Mouse (Mus musculus): ENCODE data around the gene Dip2b.

The Dip2b gene

DNA sequence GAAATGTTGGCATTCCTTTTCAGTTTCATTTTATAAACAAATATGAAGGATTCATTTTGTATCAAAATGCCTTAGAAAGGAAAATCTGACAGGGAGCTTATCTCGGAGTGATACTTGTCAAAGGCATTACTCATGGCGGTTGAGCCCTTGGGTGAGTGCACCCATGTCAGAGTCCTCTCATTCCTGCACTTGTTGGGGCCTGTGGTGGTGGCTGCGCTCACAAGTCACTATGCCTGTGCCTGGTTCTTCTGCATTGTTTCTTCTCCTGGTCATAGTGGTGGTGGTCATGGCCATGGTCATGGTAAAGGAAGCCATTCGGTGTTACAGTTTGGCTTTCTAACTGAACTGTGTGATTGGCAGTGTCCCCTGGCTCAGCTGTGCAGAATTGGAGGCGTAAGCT is 44.3 kb downstream of the Dip2b start:
- no peak for DNase-seq (ENCODE audit: low read depth, low spot score)

DNA sequence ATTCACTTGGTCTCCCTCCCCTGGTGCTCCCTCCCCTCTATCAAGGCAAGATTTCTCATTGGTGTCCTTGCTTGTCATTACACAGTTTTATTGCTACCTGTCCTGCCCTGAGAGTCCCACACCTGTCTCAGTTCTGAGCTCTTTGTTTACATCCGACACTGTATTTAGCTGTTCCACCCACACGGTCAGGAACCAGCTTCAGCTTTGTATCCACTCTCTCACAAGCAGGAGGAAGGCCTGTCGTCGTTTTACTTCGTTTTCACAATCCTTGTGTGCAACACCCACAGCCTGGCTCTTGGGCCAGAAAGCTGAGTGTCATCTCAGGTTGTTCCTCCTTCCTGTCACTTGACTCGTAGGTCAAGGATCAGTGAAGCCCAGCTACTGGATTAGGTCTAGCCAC is 45.4 kb downstream of the Dip2b start:
- DNase-seq (ENCODE audit: low read depth, low spot score) = no peak

DNA sequence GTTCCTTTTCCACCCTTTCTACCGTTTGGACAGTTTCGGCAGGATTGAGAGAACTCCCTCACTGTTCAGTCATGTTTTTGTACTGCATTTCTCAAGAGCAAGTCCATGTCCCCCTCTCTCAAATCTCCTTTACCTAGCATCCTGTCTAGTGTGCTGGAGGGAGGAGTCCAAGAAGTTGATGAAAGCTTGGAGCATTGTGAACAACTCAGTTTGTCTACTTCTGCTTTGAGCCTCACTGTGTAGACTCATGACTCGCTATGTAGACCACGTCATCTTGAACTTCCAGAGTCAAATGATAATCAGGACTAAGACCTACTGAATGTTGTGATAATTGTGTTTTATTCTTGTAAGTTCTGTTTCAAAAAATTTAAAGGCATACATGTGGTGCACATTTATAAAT is 46.4 kb downstream of the Dip2b start:
- DNase-seq (ENCODE audit: low read depth, low spot score) = no peak

DNA sequence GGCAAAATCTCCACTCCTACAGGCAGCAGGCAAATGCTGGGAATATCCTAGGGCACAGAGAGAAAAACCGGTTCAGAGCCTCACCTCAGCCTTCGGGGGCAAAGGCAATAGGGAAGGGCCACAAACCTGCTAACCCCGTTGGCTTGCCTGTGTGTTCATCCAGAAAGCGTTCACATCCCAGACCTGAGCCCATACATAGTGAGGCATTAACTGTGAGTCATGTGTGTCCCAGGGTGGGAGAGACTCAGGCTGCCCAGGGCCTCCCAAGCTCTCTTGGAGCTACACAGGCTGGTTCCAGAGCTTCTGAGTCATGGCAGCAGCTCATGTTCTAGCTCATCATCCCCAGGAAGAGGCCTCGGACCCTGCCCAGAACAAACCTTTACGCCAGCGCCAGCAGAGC is 49.6 kb downstream of the Dip2b start:
- DNase-seq (ENCODE audit: low read depth, low spot score) = no peak

DNA sequence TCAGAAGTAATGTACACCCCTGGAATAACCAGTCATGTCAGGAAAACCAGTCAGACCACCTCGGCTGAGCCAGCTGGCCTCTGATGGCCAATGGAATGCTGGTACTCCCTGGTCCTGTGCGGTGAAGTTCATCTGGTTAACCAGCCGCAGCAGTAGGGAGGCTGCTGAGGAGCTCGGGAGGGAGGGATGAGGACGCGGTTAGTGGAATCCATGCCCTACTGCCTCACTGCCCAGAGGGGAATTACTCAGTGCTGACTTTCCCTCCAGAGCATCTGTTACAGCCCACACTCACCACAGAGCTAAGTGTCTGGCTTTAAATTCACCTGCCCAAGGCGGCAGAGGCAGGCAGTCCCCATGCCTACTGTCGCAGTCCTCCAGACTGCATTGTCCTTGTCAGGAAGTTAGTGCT is 51.2 kb downstream of the Dip2b start:
- peak; percentile 42 for DNase-seq (ENCODE audit: low read depth, low spot score)

DNA sequence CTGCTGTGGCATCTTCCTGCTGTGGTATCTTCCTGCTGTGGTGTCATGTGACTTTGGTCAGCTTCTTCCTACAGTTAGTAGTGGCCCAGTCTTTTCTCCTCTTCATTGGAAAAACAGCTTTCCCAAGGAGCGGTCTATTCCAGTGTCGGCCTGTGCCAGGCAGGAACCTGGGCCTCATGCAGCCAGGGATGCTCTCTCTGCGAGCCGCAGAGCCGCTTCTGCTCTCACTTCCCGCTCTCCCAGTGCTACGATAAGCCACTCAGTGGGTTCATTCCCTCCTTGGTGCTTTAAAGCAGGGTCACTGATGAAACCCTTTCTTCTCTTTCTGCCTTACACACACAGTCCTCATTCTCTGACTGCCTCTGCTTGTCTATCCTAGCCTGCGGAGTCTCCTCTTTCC is 53.4 kb downstream of the Dip2b start:
- DNase-seq (ENCODE audit: low read depth, low spot score) = no peak

DNA sequence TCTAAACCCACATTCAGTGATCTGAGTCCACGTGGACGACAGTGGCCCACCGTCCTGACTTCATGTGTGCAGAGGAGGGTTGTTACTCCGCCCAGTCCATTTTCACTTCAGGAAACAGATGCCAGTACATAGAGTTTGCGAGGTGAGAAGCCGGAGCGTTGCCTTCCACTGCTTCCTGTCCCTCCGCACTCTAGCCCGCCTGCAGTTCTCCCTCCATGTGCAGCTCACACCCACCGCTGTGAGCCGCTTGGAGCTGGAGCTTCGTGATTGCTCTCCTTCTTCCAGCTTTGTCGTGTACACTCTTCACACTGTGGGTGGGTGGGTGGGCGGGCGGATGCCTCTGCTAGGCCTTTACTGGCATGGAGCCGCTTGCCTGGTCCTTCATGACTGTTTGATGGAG is 53.8 kb downstream of the Dip2b start:
- DNase-seq (ENCODE audit: low read depth, low spot score) = no peak

DNA sequence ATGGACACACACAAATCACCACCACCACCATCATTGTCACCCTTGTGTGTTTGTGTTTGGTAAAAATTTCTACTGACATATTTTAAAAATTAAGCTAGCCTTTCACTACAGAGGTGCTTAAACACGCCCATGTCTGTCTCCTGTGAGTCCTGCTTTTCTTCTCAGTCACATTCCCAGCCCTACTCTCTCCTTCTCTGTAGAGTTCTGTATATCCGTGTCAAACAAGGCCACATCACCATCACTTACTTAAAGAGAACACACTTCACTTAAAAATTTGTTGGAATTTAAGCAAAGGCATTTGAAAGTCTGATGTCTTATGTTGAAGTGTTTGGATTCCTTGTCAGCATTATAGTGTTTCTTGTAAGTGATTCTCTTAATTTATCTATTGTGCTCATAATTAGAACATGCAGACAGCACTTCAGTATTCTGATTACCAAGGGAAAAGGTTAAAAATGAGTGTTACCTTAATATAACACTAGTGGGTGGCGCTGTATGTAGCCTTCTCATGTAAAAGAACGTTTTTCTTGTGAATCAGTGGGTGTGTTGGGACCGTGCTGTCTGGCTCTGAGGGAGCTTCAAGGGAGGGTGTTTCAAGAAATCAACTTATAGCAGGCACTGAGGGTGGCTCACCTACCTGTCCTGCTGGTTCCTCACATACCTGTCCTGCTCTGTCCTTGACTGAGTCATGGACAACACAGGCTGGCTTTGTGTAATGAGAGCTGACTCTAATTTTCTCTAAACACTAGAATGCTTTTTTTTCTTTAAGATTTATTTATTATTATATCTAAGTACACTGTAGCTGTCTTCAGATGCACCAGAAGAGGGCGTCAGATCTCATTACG is 58.3 kb downstream of the Dip2b start:
- DNase-seq (ENCODE audit: low read depth, low spot score) = no peak

DNA sequence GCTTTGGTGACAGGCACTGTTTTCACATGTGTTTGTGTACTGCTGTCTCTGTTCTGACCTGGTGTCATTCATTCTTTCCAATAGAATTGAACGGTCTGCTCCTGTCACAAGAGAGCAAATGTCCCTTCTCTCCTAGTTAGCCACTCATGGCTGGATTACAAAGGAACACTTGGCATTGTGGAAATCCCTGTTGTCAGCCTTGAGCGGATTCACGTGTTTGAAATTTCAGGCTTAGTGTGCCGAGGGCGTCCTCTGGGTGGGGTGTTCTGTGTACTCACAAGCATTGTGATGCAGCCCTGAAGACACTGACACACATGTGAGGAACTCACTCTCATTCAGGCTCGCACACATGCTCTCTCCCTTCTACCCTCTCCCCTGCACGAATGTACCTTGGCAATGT is 61.9 kb downstream of the Dip2b start:
- DNase-seq (ENCODE audit: low read depth, low spot score) = no peak

DNA sequence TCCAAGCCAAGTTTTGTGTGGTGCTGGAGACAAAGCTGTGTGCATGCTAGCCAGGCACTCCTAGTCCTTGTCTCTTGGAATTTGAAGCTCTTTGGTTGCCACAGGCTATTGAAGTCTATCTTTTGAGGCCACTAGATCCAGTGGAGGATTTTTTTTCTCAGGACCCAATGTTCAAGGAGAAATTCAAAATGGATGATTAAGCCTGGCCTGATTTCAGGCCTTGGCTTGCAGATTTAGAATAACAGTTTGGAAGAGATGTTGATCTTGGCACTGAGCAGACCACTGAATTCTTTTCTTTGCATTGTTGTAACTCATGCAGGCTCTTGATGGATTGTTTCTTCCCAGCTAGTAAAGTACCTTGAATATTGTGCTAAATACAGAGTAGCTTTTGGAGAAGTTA is 62.7 kb downstream of the Dip2b start:
- no peak for DNase-seq (ENCODE audit: low read depth, low spot score)

DNA sequence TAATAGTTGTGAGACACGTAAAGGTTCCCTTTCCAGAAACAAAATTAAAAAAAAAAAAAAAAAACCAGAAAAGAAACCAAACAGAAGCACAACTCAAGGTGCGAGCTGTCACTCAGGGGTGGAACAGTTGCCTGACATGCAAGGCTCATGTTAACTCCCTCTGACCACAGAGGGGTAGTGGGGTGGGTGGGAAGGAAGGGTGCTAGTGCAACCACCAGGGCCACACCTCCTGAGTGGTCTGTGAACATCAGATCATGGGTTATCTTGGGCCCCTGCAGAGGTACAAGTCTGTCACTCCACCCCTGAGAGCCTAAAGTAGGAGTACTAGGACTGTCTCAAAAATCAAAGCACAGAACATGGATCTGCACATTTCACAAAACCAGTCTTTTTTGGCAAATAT is 65.7 kb downstream of the Dip2b start:
- DNase-seq (ENCODE audit: low read depth, low spot score) = no peak

DNA sequence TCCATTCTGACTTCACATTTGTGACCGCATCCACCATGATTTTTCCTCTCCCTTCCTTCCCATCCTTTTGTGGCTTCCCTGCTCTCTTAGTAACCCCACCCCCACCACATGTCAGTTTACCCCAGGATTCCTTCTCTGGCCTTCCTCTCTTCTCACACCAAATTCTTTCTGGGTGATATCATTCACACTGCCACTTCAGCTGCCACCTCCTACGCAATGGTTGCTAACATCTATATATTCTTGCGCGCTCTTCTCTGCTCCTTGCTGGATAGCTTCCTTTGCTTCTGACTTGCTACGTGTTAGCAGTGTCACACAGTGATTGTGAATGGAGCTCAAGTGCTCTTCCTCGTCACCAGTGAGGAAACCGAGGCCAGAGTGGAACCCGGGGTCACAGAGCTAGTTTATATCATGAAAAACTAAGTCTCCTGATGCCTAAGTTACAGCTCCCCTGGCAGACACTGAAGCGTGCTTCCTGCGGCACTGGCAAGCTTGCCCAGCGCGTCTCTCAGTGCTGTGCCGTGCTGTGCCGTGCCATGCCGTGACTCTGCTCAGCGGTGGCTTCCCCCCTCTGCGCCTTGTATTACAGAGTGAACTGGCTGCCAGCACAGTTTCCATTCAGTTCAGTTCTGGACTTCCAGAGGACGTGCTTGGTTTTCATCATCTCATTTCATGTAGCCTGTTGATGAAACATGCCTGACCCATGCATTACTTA is 69.8 kb downstream of the Dip2b start:
- DNase-seq (ENCODE audit: low read depth, low spot score) = no peak

DNA sequence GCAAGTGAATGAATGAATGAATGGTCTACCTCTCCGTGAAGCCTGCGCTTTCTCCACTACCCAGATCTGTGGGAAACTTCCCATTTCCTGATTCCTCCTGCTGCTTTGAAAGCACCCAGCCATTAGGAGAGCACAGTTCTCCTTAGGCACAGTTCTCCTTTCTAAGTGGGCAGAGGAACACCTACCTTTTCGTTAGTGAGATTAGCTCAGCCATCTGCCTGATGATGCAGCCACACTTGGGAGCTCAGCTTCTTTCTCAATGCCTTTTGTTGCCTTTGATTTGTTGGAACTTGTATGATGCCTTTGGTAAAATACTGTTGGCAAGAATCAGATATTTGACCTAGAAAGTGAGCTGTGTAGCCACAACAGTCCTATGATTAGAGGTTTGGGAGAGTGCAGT is 71.5 kb downstream of the Dip2b start:
- DNase-seq (ENCODE audit: low read depth, low spot score) = no peak

DNA sequence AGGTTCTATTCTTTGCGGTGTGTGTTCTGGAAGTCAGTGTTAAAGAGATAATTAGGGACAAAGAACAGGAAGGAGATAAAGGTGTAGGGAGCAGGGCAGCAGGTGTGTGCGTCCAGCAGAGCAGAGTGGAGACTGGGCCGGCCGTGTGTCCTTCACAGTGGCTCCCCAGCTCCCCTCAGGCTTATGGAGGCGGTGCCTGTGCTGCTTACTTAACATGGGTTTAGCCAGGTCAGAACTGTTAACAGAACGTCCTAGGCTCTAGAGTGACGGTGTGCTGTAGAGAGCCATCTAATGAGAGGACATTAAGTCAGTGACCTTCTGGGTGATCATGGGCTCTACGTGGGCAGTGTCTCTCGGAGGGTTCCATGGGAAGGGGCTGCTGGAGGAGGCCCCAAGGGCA is 73.4 kb downstream of the Dip2b start:
- DNase-seq (ENCODE audit: low read depth, low spot score) = no peak

DNA sequence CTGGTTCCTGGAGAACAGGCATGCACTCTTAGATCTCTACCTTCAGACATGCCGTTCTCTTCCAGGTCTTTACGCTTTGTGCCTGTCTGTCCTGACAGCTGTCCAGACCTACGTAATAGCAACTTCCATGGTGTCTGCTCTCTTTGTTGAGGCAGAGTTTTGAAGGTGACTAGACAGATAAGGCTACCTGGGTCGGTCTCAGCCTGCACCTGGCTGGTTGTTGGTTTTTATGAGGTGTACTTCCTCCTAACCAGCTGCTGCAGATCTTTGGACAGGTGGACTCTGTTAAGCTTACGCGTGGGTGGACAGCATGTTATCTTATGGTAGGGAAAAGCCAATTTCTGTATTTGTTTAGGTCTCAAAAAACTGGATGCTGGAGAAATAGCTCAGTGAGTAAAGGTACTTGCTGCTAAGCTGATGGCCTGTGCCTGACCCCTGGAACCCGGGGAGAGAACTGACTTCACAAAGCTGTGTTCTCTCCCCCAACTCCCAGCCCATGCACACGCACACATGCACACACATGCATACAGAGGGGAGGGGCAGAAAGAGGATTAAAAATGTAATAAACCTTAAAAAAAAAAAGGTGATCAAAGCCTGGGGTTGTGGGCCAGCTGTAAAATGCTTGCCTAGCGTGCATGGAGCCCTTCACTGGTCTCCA is 74.0 kb downstream of the Dip2b start:
- no peak for DNase-seq (ENCODE audit: low read depth, low spot score)

DNA sequence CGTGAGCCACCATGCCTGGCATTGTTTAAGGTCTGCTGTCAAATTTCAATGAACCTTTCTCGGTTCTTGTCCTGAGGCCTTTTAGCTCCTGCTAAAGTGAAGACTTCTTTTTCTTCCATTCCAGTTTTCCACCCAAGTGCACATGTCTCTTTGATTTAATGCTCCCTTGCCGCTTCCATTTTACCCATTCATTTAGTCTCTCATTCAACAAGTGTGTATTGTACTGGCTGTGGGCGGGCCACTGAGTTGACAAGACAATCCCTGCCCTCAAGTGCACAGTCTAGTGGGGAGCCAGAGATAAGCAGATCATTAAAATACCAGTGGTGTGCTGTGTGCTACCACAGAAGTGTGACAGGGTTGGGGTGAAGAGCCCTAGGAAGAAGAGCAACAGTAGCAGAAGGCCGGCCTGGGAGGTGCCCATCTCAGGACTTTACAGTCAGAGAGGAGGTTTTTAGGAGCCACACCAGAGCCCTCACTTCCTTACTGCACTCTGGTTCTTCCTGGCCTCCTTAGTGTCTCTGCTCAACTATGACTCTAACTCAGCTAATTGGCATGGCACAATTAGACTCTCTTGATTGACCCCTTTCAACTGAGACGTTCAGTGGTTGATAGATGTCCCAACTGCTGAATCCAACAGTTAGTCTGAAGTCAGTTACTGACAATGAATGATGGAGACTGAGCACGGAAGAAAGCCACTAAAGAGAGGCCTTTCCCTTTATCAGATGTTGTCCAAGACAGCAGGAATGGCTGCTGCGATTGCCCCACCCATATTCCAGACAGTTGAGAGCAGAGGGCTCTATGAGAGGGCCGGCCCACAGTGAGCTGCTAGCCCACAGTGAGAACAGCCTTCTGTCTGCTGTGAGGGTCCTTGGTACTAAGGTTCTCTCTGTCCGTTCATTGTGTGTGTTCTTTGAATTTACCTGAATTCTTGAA is 75.1 kb downstream of the Dip2b start:
- no peak for DNase-seq (ENCODE audit: low read depth, low spot score)

DNA sequence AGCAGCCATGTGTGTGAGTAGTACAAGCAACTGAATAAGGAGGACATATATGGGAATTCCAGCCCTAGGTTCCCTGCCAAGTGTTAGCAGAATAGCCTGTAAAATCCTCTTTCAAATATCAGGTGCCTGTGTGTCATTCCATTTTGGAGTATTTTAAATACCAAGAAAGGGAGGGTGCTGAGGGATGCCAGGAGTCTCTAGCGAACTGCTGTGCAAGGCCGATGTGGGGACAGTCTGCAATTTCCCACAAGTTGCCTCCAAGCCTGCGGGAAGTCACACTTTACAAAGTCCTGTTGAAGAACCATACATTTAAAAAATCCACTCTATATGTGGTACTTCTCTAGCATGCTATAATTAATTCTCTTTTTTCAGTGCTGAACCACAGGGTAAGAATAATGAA is 77.0 kb downstream of the Dip2b start:
- no peak for DNase-seq (ENCODE audit: low read depth, low spot score)

DNA sequence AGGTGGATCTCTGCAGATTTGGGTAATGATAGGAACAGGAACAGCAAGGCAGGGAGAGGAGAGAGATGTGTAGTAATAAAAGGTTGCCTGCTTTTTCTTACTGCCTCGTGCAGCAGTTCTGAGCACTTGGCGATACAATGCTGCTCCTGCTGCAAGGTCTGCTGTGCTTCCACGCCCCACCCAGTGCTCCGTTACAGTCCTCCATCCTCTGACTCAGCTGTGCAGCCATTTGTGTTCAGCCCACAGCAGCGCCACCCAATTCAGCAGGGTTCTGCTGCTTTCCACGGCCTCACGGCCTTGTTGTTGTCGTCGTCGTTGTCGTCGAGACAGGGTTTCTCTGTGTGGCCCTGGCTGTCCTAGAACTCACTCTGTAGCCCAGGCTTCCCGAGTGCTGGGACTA is 77.9 kb downstream of the Dip2b start:
- no peak for DNase-seq (ENCODE audit: low read depth, low spot score)

DNA sequence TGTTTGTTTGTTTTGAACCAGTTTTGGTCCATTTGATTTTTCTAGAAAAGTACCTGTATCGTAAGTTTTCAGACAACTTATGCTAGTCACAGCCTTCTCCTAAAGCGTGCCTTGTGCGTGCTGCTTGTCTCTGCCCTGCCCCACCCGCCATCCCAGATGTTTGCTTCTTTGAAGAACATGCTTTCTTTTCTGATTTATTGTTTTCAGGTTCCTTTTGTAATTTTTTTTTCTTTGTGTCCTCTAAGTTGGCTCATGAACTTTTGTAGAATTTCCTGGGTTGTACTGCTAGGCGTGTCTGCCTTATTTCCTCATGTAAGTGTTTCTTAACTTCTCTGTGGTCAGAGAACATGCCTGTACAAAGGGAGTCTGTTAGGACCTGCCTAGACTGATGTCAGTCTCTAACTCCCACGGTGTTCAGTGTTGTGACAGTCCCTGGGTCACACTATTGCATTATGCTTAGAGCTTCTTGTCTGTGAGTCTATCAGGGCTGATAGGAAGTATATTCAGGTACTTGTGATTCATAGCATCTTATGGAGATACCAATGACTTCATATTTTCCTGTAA is 80.8 kb downstream of the Dip2b start:
- peak; percentile 28 for DNase-seq (ENCODE audit: low read depth, low spot score)

DNA sequence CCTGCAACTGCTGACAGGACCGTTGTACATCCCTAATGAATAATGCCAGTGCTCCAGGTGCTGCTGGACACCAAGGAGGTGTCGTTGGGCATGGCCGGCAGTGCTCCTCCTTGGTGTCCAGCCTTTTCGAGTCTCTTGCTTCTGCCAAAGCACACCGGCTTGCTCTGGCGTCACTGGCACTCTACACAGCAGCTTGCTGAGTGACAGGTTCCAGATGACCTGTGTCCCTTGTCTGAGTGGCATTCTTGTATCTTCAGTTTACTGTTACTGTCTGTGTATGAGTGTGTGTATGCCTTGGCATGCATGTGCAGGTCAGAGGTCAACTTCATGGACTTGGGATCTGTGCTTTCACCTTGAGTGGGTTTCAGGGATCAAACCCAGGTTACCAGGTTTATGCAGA is 83.0 kb downstream of the Dip2b start:
- DNase-seq (ENCODE audit: low read depth, low spot score) = no peak

DNA sequence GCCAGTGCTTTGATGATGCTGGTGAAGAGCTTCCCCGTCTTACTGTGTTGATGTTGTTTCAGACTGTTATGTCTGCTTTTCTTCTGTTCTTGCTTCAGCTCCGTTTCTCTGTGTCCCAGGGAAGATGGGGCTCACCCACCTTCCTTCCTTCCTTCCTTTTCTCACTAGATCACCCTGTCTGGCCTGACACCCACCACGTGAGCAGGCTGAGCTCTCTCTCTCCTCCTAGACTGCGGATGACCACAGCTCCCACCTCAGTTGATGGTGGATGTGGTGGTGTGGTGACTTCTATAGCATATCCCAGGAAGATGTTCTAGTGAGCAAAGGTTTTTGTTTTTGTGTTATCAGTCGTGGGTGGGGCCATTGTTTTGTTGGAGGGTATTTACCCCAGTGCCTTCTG is 85.4 kb downstream of the Dip2b start:
- no peak for DNase-seq (ENCODE audit: low read depth, low spot score)

Data from CD4-positive helper T cell, adult 2 months (primary cell).